Mouse (Mus musculus) adrenal gland, postnatal 10 days (tissue): ENCODE measurements around the gene Iqcg. TPM values are rescaled to one million over a fixed set of nuclear protein-coding genes. Genes with fewer than 3 reads are reported as not detected.
A peak's percentile ranks its signal among the peaks of the same experiment; 100 is the strongest.

Experiments
- DNase-seq: peaks from one replicate; pipeline ENCODE4 v3.0.0; 2021; ENCODE audit warnings: mixed read lengths
- total RNA-seq, 2 experiments: library from RNA; stranded (reverse); gene quantifications; 2 replicates each; pipeline ENCODE4 v1.2.3; 2021

Gene Iqcg
- total RNA-seq, 2 experiments from 2014 or later: 2.4 to 3.1 TPM

- DNase-seq: no peak
Observed at GRCm38 (mm10) chr16:33053141-33053540, 2.9 kb downstream of the Iqcg start.

GRCm38 (mm10) chr16:33049809-33050208 is 6.2 kb downstream of the Iqcg start:
- DNase-seq: no peak

GRCm38 (mm10) chr16:33048686-33049085 is 7.3 kb downstream of the Iqcg start:
- DNase-seq: no peak

- no peak for DNase-seq
Observed at GRCm38 (mm10) chr16:33048004-33048403, 8.0 kb downstream of the Iqcg start.

GRCm38 (mm10) chr16:33043268-33043667 is 12.8 kb downstream of the Iqcg start:
- no peak for DNase-seq

- DNase-seq: no peak
Observed at GRCm38 (mm10) chr16:33042682-33043081, 13.3 kb downstream of the Iqcg start.

GRCm38 (mm10) chr16:33036006-33036405 is 20.0 kb downstream of the Iqcg start:
- DNase-seq: no peak

- DNase-seq: no peak
Observed at GRCm38 (mm10) chr16:33026357-33026756, 29.7 kb downstream of the Iqcg start.

GRCm38 (mm10) chr16:33024456-33025104 is 31.4 kb downstream of the Iqcg start:
- no peak for DNase-seq

- DNase-seq: peak; percentile 94
Observed at GRCm38 (mm10) chr16:33023750-33024149, 32.3 kb downstream of the Iqcg start.

GRCm38 (mm10) chr16:33021381-33021780 is 34.6 kb downstream of the Iqcg start:
- DNase-seq: peak; percentile 36

- DNase-seq: peak; percentile 58
Observed at GRCm38 (mm10) chr16:33019117-33019770, 36.8 kb downstream of the Iqcg start.

GRCm38 (mm10) chr16:33017677-33018349 is 38.2 kb downstream of the Iqcg start:
- DNase-seq: no peak

GRCm38 (mm10) chr16:33015986-33016385 is 40.0 kb downstream of the Iqcg start:
- DNase-seq: no peak

GRCm38 (mm10) chr16:33015396-33015907 is 40.6 kb downstream of the Iqcg start:
- DNase-seq: no peak

GRCm38 (mm10) chr16:33014921-33015320 is 41.1 kb downstream of the Iqcg start:
- no peak for DNase-seq

GRCm38 (mm10) chr16:33013801-33014200 is 42.2 kb downstream of the Iqcg start:
- DNase-seq: no peak

- no peak for DNase-seq
Observed at GRCm38 (mm10) chr16:33010166-33010565, 45.9 kb downstream of the Iqcg start.

- no peak for DNase-seq
Observed at GRCm38 (mm10) chr16:33007436-33007835, 48.6 kb downstream of the Iqcg start.

GRCm38 (mm10) chr16:33006888-33007287 is 49.1 kb downstream of the Iqcg start:
- no peak for DNase-seq

- DNase-seq: no peak
Observed at GRCm38 (mm10) chr16:33005216-33005615, 50.8 kb downstream of the Iqcg start.

GRCm38 (mm10) chr16:32992158-32992557 is 63.9 kb downstream of the Iqcg start:
- DNase-seq: no peak

- DNase-seq: no peak
Observed at GRCm38 (mm10) chr16:32984631-32985030, 71.4 kb downstream of the Iqcg start.
